Mouse (Mus musculus): ENCODE results near the gene Lexm.

DNA sequence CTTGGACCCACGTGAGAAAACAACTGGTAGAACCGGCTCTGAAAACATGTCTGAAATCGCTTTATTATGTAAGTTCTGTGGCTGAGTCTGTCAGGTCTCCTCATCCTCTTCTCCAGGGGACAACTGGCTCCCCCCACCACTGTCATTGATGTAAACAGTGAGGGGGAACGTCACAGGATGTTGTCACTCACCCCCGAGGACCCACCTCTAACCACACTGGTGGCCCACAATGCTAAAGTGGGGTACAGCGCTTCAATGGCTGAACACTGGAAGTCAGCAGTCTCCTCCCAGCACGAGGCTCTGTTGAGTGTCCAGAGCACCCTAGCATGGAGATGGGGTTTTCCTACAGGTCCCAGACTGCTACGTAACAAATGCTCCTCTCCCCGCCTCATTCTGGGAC is 26.2 kb downstream of the Lexm start:
- TF ChIP-seq USF1 (IDR thresholded peaks at IDR 0.05; ENCODE audit: low read depth, low read length) (no peak), CTCF (conservative IDR thresholded peaks at IDR 0.05 in 1 of 2, IDR thresholded peaks at IDR 0.05 in 1 of 2; ENCODE audit: low read depth in 2 of 2, low read length in 2 of 2) (no peak), EP300 (IDR thresholded peaks at IDR 0.05; ENCODE audit: low read length) (no peak), POLR2A (IDR thresholded peaks at IDR 0.05; ENCODE audit: low read depth, low read length) (no peak), ETS1 (conservative IDR thresholded peaks at IDR 0.05; ENCODE audit: low read depth, low read length) (no peak), UBTF (IDR thresholded peaks at IDR 0.05; ENCODE audit: low read depth, low read length) (no peak), MXI1 (IDR thresholded peaks at IDR 0.05; ENCODE audit: low read depth, low read length) (no peak), TCF12 (IDR thresholded peaks at IDR 0.05; ENCODE audit: low read depth, low read length) (no peak), E2F4 (IDR thresholded peaks at IDR 0.05; ENCODE audit: insufficient replicate concordance, low read depth, low read length) (no peak)
